Mouse (Mus musculus): Measurements from ENCODE around the gene Pip4k2a. TPM values are rescaled to one million over a fixed set of nuclear protein-coding genes. Genes with fewer than 3 reads are reported as not detected.

Pip4k2a gene
- polyA plus RNA-seq, 1 experiment from 2014 or later: 6.1 TPM

DNA sequence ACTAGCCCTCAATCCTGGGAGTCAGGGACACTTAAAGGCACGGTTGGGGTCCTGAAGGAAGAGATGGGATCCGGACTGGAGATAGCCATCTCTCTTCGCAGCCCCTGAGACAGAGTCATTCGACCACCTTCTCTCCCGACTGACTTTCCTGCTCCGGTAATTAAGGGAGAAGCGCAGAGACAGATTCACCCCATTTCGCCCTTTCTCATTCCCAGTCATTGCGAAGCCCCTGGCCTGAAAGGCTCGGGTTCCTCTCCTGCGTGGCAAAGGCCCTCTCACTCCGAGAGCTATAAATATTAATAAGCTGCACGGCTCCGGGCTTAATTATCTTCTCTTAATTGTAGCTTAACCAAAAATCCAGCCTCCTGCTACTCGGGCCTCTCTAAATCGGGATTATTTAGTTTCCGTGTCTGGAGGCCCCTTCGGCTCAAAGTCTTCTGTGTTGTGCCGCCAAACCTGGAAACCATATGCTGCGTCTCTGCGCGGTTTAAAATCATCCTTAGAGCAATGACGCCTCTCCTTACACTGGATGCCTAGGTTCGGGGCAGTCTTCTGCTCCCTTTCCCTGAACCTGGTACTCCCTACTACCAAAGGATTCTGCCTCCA is 197.2 kb downstream of the Pip4k2a start:
- Histone ChIP-seq H3K27me3 (replicated peaks; ENCODE audit: low read depth, poor library complexity, severe bottlenecking) (peaks cover 89% of the 10 kb centered on the region), H3K36me3 (replicated peaks) (no peaks in the 10 kb centered on the region), H3K4me1 (peaks cover 27% of the 10 kb centered on the region), H3K27ac (replicated peaks) (peak overlapping the region; percentile 57; the same call in 1 of the 2 replicates), H3K9me3 (no peaks in the 10 kb centered on the region), H3K4me3 (peak overlapping the region; percentile 58)
- DNase-seq (ENCODE audit: low spot score): no peak
- WGBS: under 1% methylated on average over 24 of the region's 24 CpGs

DNA sequence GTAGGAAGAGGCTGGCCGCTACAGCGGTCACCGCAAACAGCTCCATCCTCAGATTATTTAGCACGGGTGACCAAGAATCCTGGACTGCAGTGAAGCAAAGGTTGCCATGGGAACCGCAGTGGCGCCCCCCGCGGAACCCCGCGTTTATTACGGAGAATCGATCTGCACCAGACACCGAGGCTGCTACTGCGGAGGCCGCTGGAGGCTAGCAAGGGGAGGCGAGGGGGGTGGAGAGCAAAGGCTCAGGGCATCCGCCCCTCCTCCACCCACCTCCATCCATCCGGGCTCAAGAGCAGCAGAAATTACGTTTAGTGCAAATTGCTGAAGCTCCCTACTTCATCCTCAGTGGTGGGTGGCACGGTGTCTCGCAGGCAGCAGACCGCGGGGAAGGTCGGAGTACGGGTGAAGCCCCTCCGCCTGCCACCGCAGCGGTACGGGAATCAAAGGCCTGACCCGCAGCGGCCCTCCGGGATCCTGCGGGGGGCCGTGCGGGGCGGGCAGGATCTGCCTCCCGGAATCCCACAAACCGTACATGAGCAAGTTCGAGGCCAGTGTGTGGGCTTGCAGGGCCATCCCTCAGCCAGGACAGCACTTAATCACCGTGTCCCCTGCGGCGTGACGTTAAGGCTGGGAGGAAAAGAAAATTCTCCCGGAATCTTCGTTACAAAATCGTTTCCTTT is 197.8 kb downstream of the Pip4k2a start:
- Histone ChIP-seq H3K4me1 (peaks cover 27% of the 10 kb centered on the region), H3K27me3 (replicated peaks; ENCODE audit: low read depth, poor library complexity, severe bottlenecking) (peaks cover 95% of the 10 kb centered on the region), H3K36me3 (replicated peaks) (no peaks in the 10 kb centered on the region), H3K9me3 (no peaks in the 10 kb centered on the region), H3K4me3 (peak overlapping the region; percentile 58), H3K27ac (replicated peaks) (peak overlapping the region; percentile 57)
- under 1% methylated on average over 46 of the region's 46 CpGs for WGBS
- DNase-seq (ENCODE audit: low spot score): peak; percentile 82

DNA sequence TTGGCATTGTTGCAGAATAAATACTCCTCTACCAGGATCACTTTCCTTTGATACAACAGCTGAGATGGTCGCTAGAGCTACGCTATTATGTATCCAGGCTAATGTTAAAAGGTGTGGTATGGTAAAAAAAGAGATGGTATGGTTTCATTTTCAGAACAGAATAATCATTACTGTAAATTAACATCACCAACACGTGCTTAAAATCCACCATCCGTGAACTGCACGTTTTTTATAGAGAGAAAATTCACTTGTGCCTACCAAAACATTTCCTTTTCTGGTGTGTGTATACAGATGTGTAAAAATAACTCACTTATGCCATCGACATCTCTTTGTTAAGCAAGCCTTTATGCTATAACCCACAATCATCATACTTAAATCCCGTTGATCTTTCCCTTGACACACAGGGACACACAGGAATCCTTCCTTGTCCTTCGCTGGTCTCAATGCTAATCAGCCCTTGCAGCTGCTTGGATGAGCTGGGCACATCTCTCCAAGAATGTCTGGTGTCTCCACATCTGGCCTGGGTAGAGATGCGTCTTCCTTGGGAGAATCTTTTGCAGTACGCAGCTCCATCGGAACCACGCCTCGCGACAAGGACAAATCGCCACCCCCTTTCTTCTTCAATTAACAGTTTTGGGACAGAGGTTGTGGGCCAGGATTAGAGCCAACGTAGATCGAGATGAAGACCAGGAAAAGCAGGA is 198.5 kb downstream of the Pip4k2a start:
- peaks cover 95% of the 10 kb centered on the region for H3K27me3 ChIP-seq (replicated peaks; ENCODE audit: low read depth, poor library complexity, severe bottlenecking)
- peaks cover 27% of the 10 kb centered on the region for H3K4me1 ChIP-seq
- peak overlapping the region; percentile 58 for H3K4me3 ChIP-seq
- 12% methylated on average over 17 of the region's 17 CpGs for whole genome bisulfite sequencing
- no peaks in the 10 kb centered on the region for H3K36me3 ChIP-seq (replicated peaks)
- H3K9me3 ChIP-seq: no peaks in the 10 kb centered on the region
- no peak for DNase-seq (ENCODE audit: low spot score)
- peak overlapping the region; percentile 57; the same call in 1 of the 2 replicates for H3K27ac ChIP-seq (replicated peaks)

DNA sequence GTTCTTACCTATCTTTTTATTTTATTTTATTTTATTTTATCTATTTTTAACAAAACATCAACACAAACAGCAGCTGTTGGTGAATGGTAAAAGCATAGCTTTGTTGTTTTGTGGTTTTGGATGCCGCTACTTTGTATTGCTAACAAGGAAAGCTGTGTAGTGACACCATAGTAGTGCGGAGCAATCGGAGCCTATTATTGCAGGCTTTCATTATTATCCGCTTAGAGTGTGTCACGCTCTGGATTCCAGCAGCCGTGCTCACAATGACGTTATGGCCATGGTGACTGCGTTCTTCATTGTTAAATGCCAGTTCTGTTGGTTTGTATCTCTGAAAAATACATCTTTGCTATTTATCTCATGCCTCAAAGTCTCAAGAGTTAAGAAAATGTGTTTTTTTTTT is 200.2 kb downstream of the Pip4k2a start:
- Histone ChIP-seq H3K27ac (replicated peaks) (no peak overlapping the region), H3K36me3 (replicated peaks) (no peaks in the 10 kb centered on the region), H3K4me3 (no peak overlapping the region), H3K4me1 (peaks cover 27% of the 10 kb centered on the region), H3K27me3 (replicated peaks; ENCODE audit: low read depth, poor library complexity, severe bottlenecking) (peaks cover 79% of the 10 kb centered on the region), H3K9me3 (no peaks in the 10 kb centered on the region)
- no peak for DNase-seq (ENCODE audit: low spot score)
- 53% methylated on average over 8 of the region's 8 CpGs for WGBS

DNA sequence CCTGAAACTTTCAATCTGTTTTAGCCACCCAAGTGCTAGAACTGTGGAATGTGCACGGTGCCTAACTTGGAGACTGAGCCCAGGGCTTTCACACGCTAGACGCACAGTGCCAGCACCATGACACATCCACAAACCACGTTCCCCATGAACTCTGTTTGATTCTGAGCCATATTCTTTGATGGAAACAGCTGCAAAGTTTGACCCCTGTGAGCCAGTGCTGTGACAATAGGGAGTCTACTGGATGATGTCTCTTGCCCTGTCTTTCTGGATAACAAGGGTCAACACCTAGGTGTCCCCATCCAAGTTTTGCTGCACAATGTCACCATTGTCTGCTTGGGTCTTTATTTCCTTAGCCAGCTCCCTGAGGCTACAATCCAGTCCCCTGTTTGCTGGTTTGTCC is 203.7 kb downstream of the Pip4k2a start:
- Histone ChIP-seq H3K4me1 (no peaks in the 10 kb centered on the region), H3K9me3 (no peaks in the 10 kb centered on the region), H3K36me3 (replicated peaks) (no peaks in the 10 kb centered on the region), H3K4me3 (no peak overlapping the region), H3K27ac (replicated peaks) (no peak overlapping the region), H3K27me3 (replicated peaks; ENCODE audit: low read depth, poor library complexity, severe bottlenecking) (peaks cover 43% of the 10 kb centered on the region)
- 61% methylated on average over 4 of the region's 4 CpGs for WGBS
- DNase-seq (ENCODE audit: low spot score): no peak

Other genes with a start within 250 kb of the Pip4k2a start
- gene 4930426L09Rik, start 217 bp upstream of the Pip4k2a start, polyA plus RNA-seq (2016; fragmentation: Nextera tagmentation; extraction: Ambion mirVana): 0.24 and 0.30 TPM in 2 replicates
- 0.09 TPM in 2 replicates for gene Armc3, start 201.2 kb upstream of the Pip4k2a start, polyA plus RNA-seq (2016; fragmentation: Nextera tagmentation; extraction: Ambion mirVana)

Measured in embryonic facial prominence, embryonic 10.5 days (tissue).